Mouse (Mus musculus) ovary, postnatal 36 days (tissue): ENCODE data around the gene Zmym3.
A peak's percentile ranks its signal among the peaks of the same experiment; 100 is the strongest.

Source experiments
- DNase-seq: peaks from one replicate; pipeline ENCODE4 v3.0.0; 2022; ENCODE audit warnings: low spot score, mixed read lengths

Zmym3 gene

GRCm38 (mm10) chrX:101420700-101421095 lies at the start of gene Zmym3:
Gene Zmym3, minus strand, starts transcription at chrX:101420849.
- DNase-seq: no peak

- no peak for DNase-seq
Observed at GRCm38 (mm10) chrX:101451591-101451990, 30.9 kb upstream of the Zmym3 start.

GRCm38 (mm10) chrX:101451147-101451546 lies 30.5 kb upstream of the Zmym3 start:
- DNase-seq: no peak

GRCm38 (mm10) chrX:101448886-101449475 lies 28.3 kb upstream of the Zmym3 start, which contains the start of gene Itgb1bp2:
Gene Itgb1bp2, plus strand, starts transcription at chrX:101449088.
- DNase-seq: no peak

GRCm38 (mm10) chrX:101429976-101430375 lies 9.3 kb upstream of the Zmym3 start:
- no peak for DNase-seq

- peak; percentile 69 for DNase-seq
Observed at GRCm38 (mm10) chrX:101429142-101429949, 8.7 kb upstream of the Zmym3 start, which contains the start of gene Nono. Gene Nono, plus strand, starts transcription at chrX:101429318.

- DNase-seq: no peak
Observed at GRCm38 (mm10) chrX:101428785-101429141, 8.1 kb upstream of the Zmym3 start.

GRCm38 (mm10) chrX:101427774-101428173 lies 7.1 kb upstream of the Zmym3 start:
- no peak for DNase-seq

- no peak for DNase-seq
Observed at GRCm38 (mm10) chrX:101423462-101423861, 2.8 kb upstream of the Zmym3 start.

GRCm38 (mm10) chrX:101419725-101420699 lies 637 bp downstream of the Zmym3 start:
- DNase-seq: peak; percentile 86

- DNase-seq: peak; percentile 61
Observed at GRCm38 (mm10) chrX:101418946-101419724, 1.5 kb downstream of the Zmym3 start.

- no peak for DNase-seq
Observed at GRCm38 (mm10) chrX:101396459-101396858, 24.2 kb downstream of the Zmym3 start.

GRCm38 (mm10) chrX:101394341-101394740 lies 26.3 kb downstream of the Zmym3 start:
- DNase-seq: no peak

- DNase-seq: no peak
Observed at GRCm38 (mm10) chrX:101388866-101389537, 31.6 kb downstream of the Zmym3 start.

GRCm38 (mm10) chrX:101386222-101386621 lies 34.4 kb downstream of the Zmym3 start:
- DNase-seq: no peak

- DNase-seq: no peak
Observed at GRCm38 (mm10) chrX:101384439-101385137, 36.1 kb downstream of the Zmym3 start.

- DNase-seq: no peak
Observed at GRCm38 (mm10) chrX:101383455-101383854, 37.2 kb downstream of the Zmym3 start.

GRCm38 (mm10) chrX:101379744-101380143 lies 40.9 kb downstream of the Zmym3 start:
- DNase-seq: no peak

GRCm38 (mm10) chrX:101377076-101377475 lies 43.6 kb downstream of the Zmym3 start:
- no peak for DNase-seq
